Mouse (Mus musculus) midbrain, embryonic 13.5 days (tissue): ENCODE measurements around the gene Slco6d1. TPM values are rescaled to one million over a fixed set of nuclear protein-coding genes. Genes with fewer than 3 reads are reported as not detected.

ENCODE experiments used
- microRNA-seq: library from miRNA; unstranded; fragments of <30 nt; microRNA quantifications from one replicate; pipeline ENCODE4, GENCODE M21; 2016
- polyA plus RNA-seq: library from polyadenylated mRNA; unstranded; fragments of >200 nt; fragmentation: Nextera tagmentation; extraction: Ambion mirVana; gene quantifications from 2 replicates; pipeline ENCODE4 v1.2.1, GENCODE M21; 2015

Slco6d1 gene
- polyA plus RNA-seq, 1 experiment from 2014 or later, result not detected

Small RNA genes lying within 50 kb of the gene (microRNA-seq; reads per million reads assigned to microRNA genes)
- gene Gm26134, result not detected
